Mouse (Mus musculus): ENCODE measurements around the gene C1ra.

The C1ra gene

GRCm38 (mm10) chr6:124481571-124481970 is 30.6 kb upstream of the C1ra start:
- TF ChIP-seq GATA4 (IDR thresholded peaks at IDR 0.05; ENCODE audit: insufficient replicate concordance, low read length): no peak

GRCm38 (mm10) chr6:124484851-124485250 is 27.4 kb upstream of the C1ra start:
- TF ChIP-seq GATA4 (IDR thresholded peaks at IDR 0.05; ENCODE audit: insufficient replicate concordance, low read length): no peak

- TF ChIP-seq GATA4 (IDR thresholded peaks at IDR 0.05; ENCODE audit: insufficient replicate concordance, low read length): no peak
These were observed 26.6 kb upstream of the C1ra start for GRCm38 (mm10) chr6:124485414-124486144.

- no peak for TF ChIP-seq GATA4 (IDR thresholded peaks at IDR 0.05; ENCODE audit: insufficient replicate concordance, low read length)
These were observed 24.7 kb upstream of the C1ra start for GRCm38 (mm10) chr6:124487509-124487908.

- no peak for TF ChIP-seq GATA4 (IDR thresholded peaks at IDR 0.05; ENCODE audit: insufficient replicate concordance, low read length)
These were observed 23.3 kb upstream of the C1ra start for GRCm38 (mm10) chr6:124488952-124489351.

GRCm38 (mm10) chr6:124491427-124491826 is 20.8 kb upstream of the C1ra start:
- TF ChIP-seq GATA4 (IDR thresholded peaks at IDR 0.05; ENCODE audit: insufficient replicate concordance, low read length): no peak

GRCm38 (mm10) chr6:124492842-124493561 is 19.2 kb upstream of the C1ra start, which contains the start of gene C1rl:
TSS of gene C1rl (plus strand) at chr6:124493113.
- TF ChIP-seq GATA4 (IDR thresholded peaks at IDR 0.05; ENCODE audit: insufficient replicate concordance, low read length): no peak

GRCm38 (mm10) chr6:124493886-124494285 is 18.3 kb upstream of the C1ra start:
- TF ChIP-seq GATA4 (IDR thresholded peaks at IDR 0.05; ENCODE audit: insufficient replicate concordance, low read length): no peak

GRCm38 (mm10) chr6:124496054-124496453 is 16.2 kb upstream of the C1ra start:
- TF ChIP-seq GATA4 (IDR thresholded peaks at IDR 0.05; ENCODE audit: insufficient replicate concordance, low read length): no peak

GRCm38 (mm10) chr6:124499914-124500566 is 12.2 kb upstream of the C1ra start:
- TF ChIP-seq GATA4 (IDR thresholded peaks at IDR 0.05; ENCODE audit: insufficient replicate concordance, low read length): no peak

- TF ChIP-seq GATA4 (IDR thresholded peaks at IDR 0.05; ENCODE audit: insufficient replicate concordance, low read length): no peak
These were observed 10.7 kb upstream of the C1ra start for GRCm38 (mm10) chr6:124501473-124501872.

GRCm38 (mm10) chr6:124502021-124502420 is 10.2 kb upstream of the C1ra start:
- no peak for TF ChIP-seq GATA4 (IDR thresholded peaks at IDR 0.05; ENCODE audit: insufficient replicate concordance, low read length)

- no peak for TF ChIP-seq GATA4 (IDR thresholded peaks at IDR 0.05; ENCODE audit: insufficient replicate concordance, low read length)
These were observed 7.2 kb upstream of the C1ra start for GRCm38 (mm10) chr6:124505028-124505427.

GRCm38 (mm10) chr6:124506991-124507390 is 5.2 kb upstream of the C1ra start:
- TF ChIP-seq GATA4 (IDR thresholded peaks at IDR 0.05; ENCODE audit: insufficient replicate concordance, low read length): no peak

- no peak for TF ChIP-seq GATA4 (IDR thresholded peaks at IDR 0.05; ENCODE audit: insufficient replicate concordance, low read length)
These were observed 3.9 kb upstream of the C1ra start for GRCm38 (mm10) chr6:124508292-124508691.

GRCm38 (mm10) chr6:124511936-124512335 is 269 bp upstream of the C1ra start:
- TF ChIP-seq GATA4 (IDR thresholded peaks at IDR 0.05; ENCODE audit: insufficient replicate concordance, low read length): peak; percentile 77
